Mouse (Mus musculus) monocyte, adult 5-6 weeks (primary cell): ENCODE data around the gene Slc35c2. TPM values are rescaled to one million over a fixed set of nuclear protein-coding genes. Genes with fewer than 3 reads are reported as not detected.

ENCODE experiments used
- total RNA-seq: library from RNA; stranded (forward); fragments of 200-1000, 200-491, 200-594 nt; gene quantifications from 3 replicates; pipeline ENCODE4 v1.2.3, GENCODE M21; 2017

Gene Slc35c2
- total RNA-seq, 1 experiment from 2014 or later: 40.2 TPM

Other genes starting within 250 kb of the Slc35c2 start
- 17.7 to 21.3 TPM (median 20.5 TPM) in 3 replicates for gene Cd40, start 232.2 kb downstream of the Slc35c2 start, total RNA-seq
- not detected in 3 replicates for gene 1700025C18Rik, start 197.1 kb downstream of the Slc35c2 start, total RNA-seq
- gene Cdh22, start 53.0 kb downstream of the Slc35c2 start, total RNA-seq: 0.57 to 8.1 TPM (median 2.1 TPM) in 3 replicates
- 120 to 175 TPM (median 140 TPM) in 3 replicates for gene Elmo2, start 38.6 kb upstream of the Slc35c2 start, total RNA-seq
- not detected in 3 replicates for gene Zfp663, start 80.9 kb upstream of the Slc35c2 start, total RNA-seq
- not detected in 3 replicates for gene Zfp334, start 100.4 kb upstream of the Slc35c2 start, total RNA-seq
- gene Ocstamp, start 112.5 kb upstream of the Slc35c2 start, total RNA-seq: 0.19 TPM in 1 of 3 replicates, not detected in the others
- not detected in 3 replicates for gene Slc13a3, start 185.4 kb upstream of the Slc35c2 start, total RNA-seq
- 4.5 to 14.9 TPM (median 5.4 TPM) in 3 replicates for gene Trp53rka, start 205.5 kb upstream of the Slc35c2 start, total RNA-seq
- gene Slc2a10, start 215.9 kb upstream of the Slc35c2 start, total RNA-seq: 0.68 TPM in 1 of 3 replicates, not detected in the others